Mouse (Mus musculus): ENCODE data around the gene Dync2li1. TPM values are rescaled to one million over a fixed set of nuclear protein-coding genes. Genes with fewer than 3 reads are reported as not detected.

Dync2li1 gene
- total and polyA plus RNA-seq, 3 experiments: 0.08 TPM; not detected in 2

GRCm38 (mm10) chr17:84641893-84642292 is 15.6 kb downstream of the Dync2li1 start:
- Histone ChIP-seq H3K4me3 (ENCODE audit: control insufficient read depth in 1 of 2, insufficient read depth in 1 of 2, low read depth in 2 of 2, low read length in 2 of 2) (no peak overlapping the region), H3K27me3 (ENCODE audit: control insufficient read depth in 1 of 2, insufficient read depth in 2 of 2, low read length in 2 of 2) (0 out of 4 replicates have a peak, but pooled peaks cover 0 to 3% of the 10 kb centered on the region in 2 experiments), H3K27ac (ENCODE audit: control insufficient read depth, low read depth, low read length) (no peak overlapping the region), H3K79me2 (ENCODE audit: control insufficient read depth, insufficient read depth, low read length, poor library complexity) (no peaks in the 10 kb centered on the region), H3K9me3 (replicated peaks; ENCODE audit: insufficient read depth, low read length) (no peaks in the 10 kb centered on the region), H3K36me3 (ENCODE audit: control insufficient read depth in 1 of 2, insufficient read depth in 2 of 2, low read length in 2 of 2) (peaks cover 0 to 12% of the 10 kb centered on the region in 2 experiments; a peak in 2 of 4 replicates), H3K4me1 (ENCODE audit: control insufficient read depth in 1 of 2, insufficient read depth in 2 of 2, low read length in 2 of 2) (peaks cover 12 to 13% of the 10 kb centered on the region in 2 experiments), H3K9ac (ENCODE audit: control insufficient read depth, low read depth, low read length, poor library complexity, severe bottlenecking) (no peak overlapping the region)
- TF ChIP-seq SMC3 (IDR thresholded peaks at IDR 0.05; ENCODE audit: low read depth, low read length) (peak; percentile 30; the same call in 1 of the 2 replicates), MAX (IDR thresholded peaks at IDR 0.05; ENCODE audit: low read length) (no peak), RAD21 (IDR thresholded peaks at IDR 0.05; ENCODE audit: low read depth, low read length) (peak; percentile 36), ETS1 (IDR thresholded peaks at IDR 0.05; ENCODE audit: low read depth, low read length) (no peak), TCF12 (IDR thresholded peaks at IDR 0.05; ENCODE audit: low read depth, low read length) (no peak), JUND (IDR thresholded peaks at IDR 0.05; ENCODE audit: low read depth, low read length) (no peak), POLR2AphosphoS2 (IDR thresholded peaks at IDR 0.05; ENCODE audit: low read length) (no peak), KAT2A (conservative IDR thresholded peaks at IDR 0.05; ENCODE audit: low read depth, low read length) (no peak), HCFC1 (IDR thresholded peaks at IDR 0.05; ENCODE audit: low read depth, low read length) (no peak), USF1 (IDR thresholded peaks at IDR 0.05; ENCODE audit: low read depth, low read length) (no peak), ZMIZ1 (IDR thresholded peaks at IDR 0.05; ENCODE audit: low read depth, low read length) (no peak), GATA1 (IDR thresholded peaks at IDR 0.05; ENCODE audit: low read depth, low read length) (no peak), NRF1 (IDR thresholded peaks at IDR 0.05; ENCODE audit: insufficient read depth, low read depth, low read length, poor library complexity, severe bottlenecking) (no peak), POLR2A (IDR thresholded peaks at IDR 0.05; ENCODE audit: control insufficient read depth in 1 of 2, insufficient read depth in 1 of 2, low read depth in 1 of 2, low read length in 2 of 2, poor library complexity in 1 of 2) (no peak), SIN3A (IDR thresholded peaks at IDR 0.05; ENCODE audit: low read length) (no peak), CTCF (IDR thresholded peaks at IDR 0.05 in 2 of 3, conservative IDR thresholded peaks at IDR 0.05 in 1 of 3; ENCODE audit: control insufficient read depth in 1 of 3, insufficient read depth in 1 of 3, low read depth in 2 of 3, low read length in 3 of 3, poor library complexity in 1 of 3, severe bottlenecking in 1 of 3) (peak; percentile 51 to 78 (median 53)), ZNF384 (IDR thresholded peaks at IDR 0.05; ENCODE audit: low read depth, low read length) (no peak), MYB (IDR thresholded peaks at IDR 0.05; ENCODE audit: low read depth, low read length) (no peak), MYC (IDR thresholded peaks at IDR 0.05; ENCODE audit: low read depth, low read length) (no peak), MAZ (IDR thresholded peaks at IDR 0.05; ENCODE audit: low read depth, low read length) (no peak)
- peak; percentile 72 for DNase-seq (ENCODE audit: low read depth, low spot score)

DNA sequence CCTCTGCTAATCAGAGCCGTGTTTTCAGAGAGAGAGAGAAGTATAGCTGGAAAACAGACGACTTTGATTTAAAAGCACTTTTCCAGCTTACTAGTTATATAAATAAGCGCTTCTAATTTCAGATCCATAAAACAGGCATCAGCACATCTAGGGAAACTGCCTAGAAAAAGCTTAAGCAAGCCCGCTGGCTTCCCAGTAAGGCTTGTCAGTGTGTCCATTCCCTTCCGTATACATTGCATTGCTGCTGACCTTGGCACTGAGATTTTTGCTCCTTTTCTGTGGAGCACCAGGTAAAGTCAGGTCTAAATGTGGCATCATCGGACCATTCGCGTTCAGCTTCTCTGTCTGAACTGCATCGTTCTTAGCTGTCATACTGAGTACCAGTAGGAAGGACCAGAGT is 16.0 kb downstream of the Dync2li1 start:
- no peak overlapping the region for H3K27ac ChIP-seq (ENCODE audit: control insufficient read depth, low read depth, low read length)
- H3K9me3 ChIP-seq (replicated peaks; ENCODE audit: insufficient read depth, low read length): no peaks in the 10 kb centered on the region
- H3K36me3 ChIP-seq (ENCODE audit: control insufficient read depth in 1 of 2, insufficient read depth in 2 of 2, low read length in 2 of 2): peaks cover 0 to 12% of the 10 kb centered on the region in 2 experiments; a peak in 2 of 4 replicates
- peaks cover 13% of the 10 kb centered on the region in 2 experiments for H3K4me1 ChIP-seq (ENCODE audit: control insufficient read depth in 1 of 2, insufficient read depth in 2 of 2, low read length in 2 of 2)
- no peaks in the 10 kb centered on the region for H3K79me2 ChIP-seq (ENCODE audit: control insufficient read depth, insufficient read depth, low read length, poor library complexity)
- DNase-seq (ENCODE audit: low read depth, low spot score): no peak
- H3K4me3 ChIP-seq (ENCODE audit: control insufficient read depth in 1 of 2, insufficient read depth in 1 of 2, low read depth in 2 of 2, low read length in 2 of 2): no peak overlapping the region
- TF ChIP-seq TCF12 (IDR thresholded peaks at IDR 0.05; ENCODE audit: low read depth, low read length) (no peak), ELF1 (IDR thresholded peaks at IDR 0.05; ENCODE audit: low read depth, low read length) (no peak), ZNF384 (IDR thresholded peaks at IDR 0.05; ENCODE audit: low read depth, low read length) (no peak)
- H3K9ac ChIP-seq (ENCODE audit: control insufficient read depth, low read depth, low read length, poor library complexity, severe bottlenecking): no peak overlapping the region
- 0 out of 4 replicates have a peak, but pooled peaks cover 0 to 3% of the 10 kb centered on the region in 2 experiments for H3K27me3 ChIP-seq (ENCODE audit: control insufficient read depth in 1 of 2, insufficient read depth in 2 of 2, low read length in 2 of 2)

Measured in MEL (cell line).